Mouse (Mus musculus) brain, embryonic 14.5 days (tissue): Measurements from ENCODE around the gene Olfr1394.

Source experiments
- CTCF ChIP-seq: fragments of 200-500 bp; IDR thresholded peaks from 2 replicates; pipeline ENCODE4 v1.5.1; 2012; ENCODE audit warnings: inconsistent platforms, mild to moderate bottlenecking, moderate library complexity, borderline replicate concordance; ENCODE audit not compliant: insufficient read depth, insufficient read length; ENCODE audit errors: extremely low read depth
- POLR2A ChIP-seq: fragments of 200-500 bp; IDR thresholded peaks from 2 replicates; pipeline ENCODE4 v1.6.1; 2012; ENCODE audit warnings: mild to moderate bottlenecking, inconsistent platforms, borderline replicate concordance; ENCODE audit not compliant: poor library complexity, insufficient read depth, insufficient read length, severe bottlenecking; ENCODE audit errors: extremely low read depth

DNA sequence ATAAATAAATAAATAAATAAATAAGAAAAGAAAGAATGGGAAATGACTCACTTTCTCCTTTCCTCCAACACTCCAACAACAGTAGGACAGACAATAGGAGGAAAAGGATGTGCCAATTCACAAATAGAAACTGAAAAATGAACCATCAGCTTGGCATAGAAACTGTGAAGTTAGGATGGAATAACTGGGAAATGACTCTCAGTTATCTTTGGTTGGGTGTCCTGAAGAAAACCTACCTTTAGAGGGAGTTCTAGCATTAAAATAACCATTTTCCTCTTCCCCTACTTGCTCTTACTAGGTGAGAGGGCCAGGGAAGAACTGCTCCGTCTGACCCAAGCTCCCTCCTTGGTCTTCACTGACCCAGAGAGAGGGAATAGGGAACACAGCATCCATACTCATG is 48.4 kb upstream of the Olfr1394 start:
- TF ChIP-seq CTCF (no peak), POLR2A (no peak)
